Mouse (Mus musculus): ENCODE measurements around the gene Ttc25.

GRCm38 (mm10) chr11:100567229-100567628 is 21.8 kb downstream of the Ttc25 start:
- TF ChIP-seq POLR2A (IDR thresholded peaks at IDR 0.05; ENCODE audit: low read depth, low read length), result no peak
- no peak for TF ChIP-seq CTCF (IDR thresholded peaks at IDR 0.05; ENCODE audit: extremely low read depth, insufficient read depth, insufficient read length, insufficient replicate concordance)
